Mouse (Mus musculus) midbrain, embryonic 16.5 days (tissue): ENCODE results near the gene Iqsec1. TPM values are rescaled to one million over a fixed set of nuclear protein-coding genes. Genes with fewer than 3 reads are reported as not detected.

Experiments used
- ATAC-seq: fragments of 200-750 bp; cut with Nextera tagmentation; 2 replicates; pipeline ENCODE4 v1.8.0; 2017; ENCODE audit warnings: moderate TSS enrichment
- H3K27ac ChIP-seq: fragments of 300-500 bp; sonication (generic); 2 replicates; pipeline ENCODE4 v1.5.1; 2014; ENCODE audit warnings: mild to moderate bottlenecking, low read length, mixed read lengths
- H3K27me3 ChIP-seq: fragments of 300-500 bp; sonication (generic); 2 replicates; pipeline ENCODE4 v1.6.1; 2014; ENCODE audit warnings: low read depth, low read length, mixed read lengths; ENCODE audit not compliant: control insufficient read depth, insufficient read depth
- H3K36me3 ChIP-seq: fragments of 300-500 bp; sonication (generic); 2 replicates; pipeline ENCODE4 v1.6.1; 2014; ENCODE audit warnings: mild to moderate bottlenecking, low read length, moderate library complexity, mixed read lengths; ENCODE audit not compliant: control insufficient read depth, insufficient read depth
- H3K4me1 ChIP-seq: fragments of 300-500 bp; sonication (generic); 2 replicates; pipeline ENCODE4 v1.6.1; 2014; ENCODE audit warnings: mild to moderate bottlenecking, low read length, mixed read lengths; ENCODE audit not compliant: control insufficient read depth, insufficient read depth
- H3K4me2 ChIP-seq: fragments of 300-500 bp; sonication (generic); 2 replicates; pipeline ENCODE4 v1.6.1; 2014; ENCODE audit warnings: mild to moderate bottlenecking, low read length, mixed read lengths
- H3K4me3 ChIP-seq: fragments of 300-500 bp; sonication (generic); 2 replicates; pipeline ENCODE4 v1.5.1; 2014; ENCODE audit warnings: low read depth, mild to moderate bottlenecking, low read length, moderate library complexity, mixed read lengths
- H3K9ac ChIP-seq: fragments of 300-500 bp; sonication (generic); 2 replicates; pipeline ENCODE4 v1.6.1; 2014; ENCODE audit warnings: low read depth, low read length, mixed read lengths
- H3K9me3 ChIP-seq: fragments of 300-500 bp; sonication (generic); replicated peaks from 2 replicates; pipeline ENCODE4 v1.6.1; 2014; ENCODE audit warnings: mild to moderate bottlenecking, low read length, mixed read lengths; ENCODE audit not compliant: control insufficient read depth, poor library complexity, severe bottlenecking
- WGBS: fragments of 180-500 bp; shearing (Covaris S2); extraction: QIAGEN DNeasy Blood & Tissue Kit; methylation state at CpG from one replicate; pipeline ENCODE4 v1.1.7; 2014; 5-methylcytosine and 5-hydroxymethylcytosine counted together
- polyA plus RNA-seq: library from polyadenylated mRNA; unstranded; fragments of >200 nt; fragmentation: Nextera tagmentation; extraction: Ambion mirVana; gene quantifications from 2 replicates; pipeline ENCODE4 v1.2.1, GENCODE M21; 2015

Iqsec1 gene
- polyA plus RNA-seq, 1 experiment from 2014 or later: 25.6 TPM

DNA sequence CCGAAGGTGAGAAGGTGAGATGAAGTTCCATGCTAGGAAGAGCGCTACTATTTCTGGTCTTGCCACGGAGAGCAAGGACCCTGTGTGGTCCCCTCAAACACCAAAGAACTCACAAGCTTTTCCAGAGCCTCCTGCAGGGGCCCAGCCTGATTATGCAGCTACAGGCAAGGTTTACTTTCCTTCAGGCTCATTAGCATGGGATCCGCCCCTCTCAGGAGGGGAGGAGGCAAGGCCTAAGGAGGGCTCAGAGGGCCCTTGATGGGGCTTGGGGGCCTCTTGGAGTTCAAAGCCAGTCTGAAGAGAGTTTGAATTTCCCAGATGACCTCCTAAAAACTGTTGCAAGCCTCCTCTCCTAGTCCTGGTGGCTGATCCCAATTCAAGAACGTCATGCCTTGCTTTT, 179.9 kb downstream of the Iqsec1 start:
- H3K9me3 ChIP-seq: no peaks in the 10 kb centered on the region
- H3K27me3 ChIP-seq: no peaks in the 10 kb centered on the region
- H3K9ac ChIP-seq: peak overlapping the region; percentile 75
- no peak overlapping the region; the same call in 1 of the 2 replicates for H3K27ac ChIP-seq
- H3K4me2 ChIP-seq: peak overlapping the region; percentile 91
- H3K4me3 ChIP-seq: peak overlapping the region; percentile 51
- 11% methylated on average over 5 of the region's 5 CpGs for WGBS
- H3K4me1 ChIP-seq: peaks cover 49% of the 10 kb centered on the region
- H3K36me3 ChIP-seq: no peaks in the 10 kb centered on the region
- no peak for ATAC-seq

GRCm38 (mm10) chr6:90808134-90808533, 180.4 kb downstream of the Iqsec1 start:
- H3K27ac ChIP-seq: no peak overlapping the region; the same call in 1 of the 2 replicates
- H3K9ac ChIP-seq: peak overlapping the region; percentile 75
- H3K4me3 ChIP-seq: peak overlapping the region; percentile 51

GRCm38 (mm10) chr6:90807581-90807980, 180.9 kb downstream of the Iqsec1 start:
- Histone ChIP-seq H3K4me1 (peaks cover 50% of the 10 kb centered on the region), H3K9me3 (no peaks in the 10 kb centered on the region), H3K27ac (no peak overlapping the region; the same call in 1 of the 2 replicates), H3K4me3 (peak overlapping the region; percentile 51), H3K27me3 (no peaks in the 10 kb centered on the region), H3K36me3 (no peaks in the 10 kb centered on the region), H3K4me2 (peak overlapping the region; percentile 91), H3K9ac (peak overlapping the region; percentile 75; the same call in 1 of the 2 replicates)
- ATAC-seq: no peak
- WGBS: 22% methylated on average over 2 of the region's 2 CpGs

More at GRCm38 (mm10) chr6:90808134-90808533, 180.4 kb downstream of the Iqsec1 start:
- 57% methylated on average over 3 of the region's 3 CpGs for WGBS
- Histone ChIP-seq H3K36me3 (no peaks in the 10 kb centered on the region), H3K27me3 (no peaks in the 10 kb centered on the region), H3K4me2 (peak overlapping the region; percentile 91), H3K9me3 (no peaks in the 10 kb centered on the region), H3K4me1 (peaks cover 49% of the 10 kb centered on the region)
- ATAC-seq: no peak

GRCm38 (mm10) chr6:90806743-90807142, 181.7 kb downstream of the Iqsec1 start:
- peak overlapping the region; percentile 91 for H3K4me2 ChIP-seq
- peaks cover 52% of the 10 kb centered on the region for H3K4me1 ChIP-seq
- peak overlapping the region; percentile 45; the same call in 1 of the 2 replicates for H3K9ac ChIP-seq
- ATAC-seq: no peak
- no peaks in the 10 kb centered on the region for H3K36me3 ChIP-seq
- H3K4me3 ChIP-seq: no peak overlapping the region
- WGBS: 70% methylated on average over 1 of the region's 1 CpGs
- no peaks in the 10 kb centered on the region for H3K27me3 ChIP-seq
- peak overlapping the region; percentile 24; the same call in 1 of the 2 replicates for H3K27ac ChIP-seq
- no peaks in the 10 kb centered on the region for H3K9me3 ChIP-seq

GRCm38 (mm10) chr6:90805101-90805500, 183.4 kb downstream of the Iqsec1 start:
- Histone ChIP-seq H3K9me3 (no peaks in the 10 kb centered on the region), H3K4me1 (peaks cover 44% of the 10 kb centered on the region), H3K27me3 (no peaks in the 10 kb centered on the region), H3K4me2 (no peak overlapping the region), H3K36me3 (no peaks in the 10 kb centered on the region), H3K27ac (no peak overlapping the region), H3K9ac (no peak overlapping the region), H3K4me3 (no peak overlapping the region)
- 64% methylated on average over 2 of the region's 2 CpGs for WGBS
- no peak for ATAC-seq

- no peak for ATAC-seq
- no peak overlapping the region for H3K27ac ChIP-seq
- H3K9me3 ChIP-seq: no peaks in the 10 kb centered on the region
Measured at GRCm38 (mm10) chr6:90804646-90805045, 183.8 kb downstream of the Iqsec1 start.

GRCm38 (mm10) chr6:90802604-90803003, 185.9 kb downstream of the Iqsec1 start:
- 76% methylated on average over 8 of the region's 8 CpGs for WGBS
- H3K9me3 ChIP-seq: no peaks in the 10 kb centered on the region
- H3K4me2 ChIP-seq: no peak overlapping the region
- no peak overlapping the region for H3K4me3 ChIP-seq
- H3K9ac ChIP-seq: no peak overlapping the region
- H3K4me1 ChIP-seq: peaks cover 23% of the 10 kb centered on the region
- peak overlapping the region; percentile 3; the same call in 1 of the 2 replicates for H3K27ac ChIP-seq
- ATAC-seq: no peak; the same call in 1 of the 2 replicates
- no peaks in the 10 kb centered on the region for H3K27me3 ChIP-seq
- no peaks in the 10 kb centered on the region for H3K36me3 ChIP-seq

More at GRCm38 (mm10) chr6:90804646-90805045, 183.8 kb downstream of the Iqsec1 start:
- Histone ChIP-seq H3K4me1 (peaks cover 43% of the 10 kb centered on the region), H3K4me2 (no peak overlapping the region), H3K36me3 (no peaks in the 10 kb centered on the region), H3K4me3 (no peak overlapping the region), H3K9ac (no peak overlapping the region), H3K27me3 (no peaks in the 10 kb centered on the region)

- H3K27ac ChIP-seq: peak overlapping the region; percentile 3; the same call in 1 of the 2 replicates
- 72% methylated on average over 3 of the region's 3 CpGs for WGBS
- H3K4me3 ChIP-seq: no peak overlapping the region
- no peaks in the 10 kb centered on the region for H3K36me3 ChIP-seq
- no peaks in the 10 kb centered on the region for H3K9me3 ChIP-seq
- ATAC-seq: no peak
- H3K9ac ChIP-seq: no peak overlapping the region
- no peak overlapping the region for H3K4me2 ChIP-seq
- peaks cover 18% of the 10 kb centered on the region for H3K4me1 ChIP-seq
- no peaks in the 10 kb centered on the region for H3K27me3 ChIP-seq
Measured at GRCm38 (mm10) chr6:90802058-90802457, 186.4 kb downstream of the Iqsec1 start.

DNA sequence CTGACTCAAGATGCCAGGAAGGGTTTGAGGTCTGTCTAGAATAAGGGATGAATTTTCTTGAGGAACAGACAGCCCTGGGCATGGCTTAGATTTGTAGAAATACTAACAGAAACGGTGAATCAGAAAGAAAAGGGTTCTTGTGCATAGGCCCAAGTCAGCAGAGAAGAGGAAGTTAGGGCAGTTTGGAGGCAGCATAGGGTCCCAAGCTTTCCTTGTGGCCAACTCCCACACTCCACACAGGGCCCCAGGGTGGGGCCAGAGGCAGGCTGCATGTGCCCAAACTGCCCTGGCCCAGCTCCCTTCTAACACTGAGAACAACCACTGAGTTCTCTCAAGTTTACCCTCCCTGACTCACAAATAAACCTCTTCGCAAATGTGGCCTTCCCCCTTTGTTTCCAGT, 187.7 kb downstream of the Iqsec1 start:
- Histone ChIP-seq H3K27me3 (no peaks in the 10 kb centered on the region), H3K9me3 (no peaks in the 10 kb centered on the region), H3K9ac (no peak overlapping the region), H3K4me2 (no peak overlapping the region), H3K27ac (no peak overlapping the region), H3K36me3 (no peaks in the 10 kb centered on the region), H3K4me1 (peaks cover 5% of the 10 kb centered on the region), H3K4me3 (no peak overlapping the region)
- ATAC-seq: no peak
- WGBS: 100% methylated on average over 2 of the region's 2 CpGs
